Mouse (Mus musculus): Measurements from ENCODE around the gene Wbp1l. TPM values are rescaled to one million over a fixed set of nuclear protein-coding genes. Genes with fewer than 3 reads are reported as not detected.

The Wbp1l gene
- polyA plus RNA-seq, 1 experiment from 2014 or later: 31.5 TPM

DNA sequence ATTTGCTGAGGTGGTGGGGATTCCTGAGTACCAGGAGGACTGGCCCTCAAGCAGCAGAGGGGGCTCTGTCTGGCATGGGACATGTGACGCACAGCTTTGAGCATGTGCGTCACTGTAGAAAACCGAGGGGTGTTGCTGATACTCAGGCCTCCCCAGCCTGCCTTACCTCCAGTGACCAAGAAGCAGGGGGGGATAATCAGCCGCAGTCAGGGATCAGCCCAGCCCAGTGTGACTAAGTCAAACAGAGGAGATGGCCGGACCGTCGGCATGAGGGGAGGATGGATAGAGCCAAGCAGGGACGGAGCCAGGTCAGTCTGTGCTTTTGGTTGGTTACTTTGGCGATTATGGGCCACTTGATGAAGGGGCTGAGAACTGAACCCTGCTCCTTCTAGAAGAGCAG is 32.8 kb downstream of the Wbp1l start:
- DNase-seq (ENCODE audit: low spot score) (no peak), ATAC-seq (ENCODE audit: low FRiP score) (no peak)
- no peak overlapping the region for H3K27ac ChIP-seq (ENCODE audit: low read depth, low read length)
- H3K4me3 ChIP-seq (ENCODE audit: low read depth, low read length): no peak overlapping the region
- no peaks in the 10 kb centered on the region for H3K27me3 ChIP-seq (ENCODE audit: control insufficient read depth, insufficient read depth, low read length)
- no peaks in the 10 kb centered on the region for H3K9me3 ChIP-seq (ENCODE audit: control insufficient read depth, low read length)
- no peaks in the 10 kb centered on the region for H3K36me3 ChIP-seq (ENCODE audit: control insufficient read depth, insufficient read depth, low read length)
- 0 out of 2 replicates have a peak, but pooled peaks cover 2% of the 10 kb centered on the region for H3K4me1 ChIP-seq (replicated peaks; ENCODE audit: control insufficient read depth, insufficient read depth, low read length)
- 88% methylated on average over 9 of the region's 9 CpGs for WGBS
- no peak overlapping the region for H3K9ac ChIP-seq (ENCODE audit: low read depth, low read length)
- no peak overlapping the region for H3K4me2 ChIP-seq (replicated peaks; ENCODE audit: low read depth, low read length)

DNA sequence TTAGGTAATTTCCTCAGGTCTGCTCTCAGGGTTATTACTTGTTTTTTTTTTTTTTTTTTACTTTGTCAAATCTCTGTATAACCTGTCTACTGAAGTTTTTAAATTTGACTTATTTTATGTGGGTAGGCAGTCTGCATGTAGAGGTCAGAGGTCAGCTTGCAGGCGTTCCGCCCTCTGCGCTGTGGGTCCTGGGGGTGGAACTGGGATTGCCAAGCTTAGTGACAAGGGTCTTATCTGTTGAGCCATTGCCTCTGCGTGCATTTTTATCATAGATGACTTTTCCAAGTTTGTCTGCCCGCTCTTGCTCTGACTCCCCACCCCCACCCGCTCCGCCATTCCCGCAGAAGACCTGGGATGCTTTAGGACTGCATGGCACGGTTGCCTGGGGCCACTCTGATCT is 36.9 kb downstream of the Wbp1l start:
- DNase-seq (ENCODE audit: low spot score) (no peak), ATAC-seq (ENCODE audit: low FRiP score) (no peak)
- H3K9ac ChIP-seq (ENCODE audit: low read depth, low read length): no peak overlapping the region
- H3K4me2 ChIP-seq (replicated peaks; ENCODE audit: low read depth, low read length): no peak overlapping the region
- no peaks in the 10 kb centered on the region for H3K4me1 ChIP-seq (replicated peaks; ENCODE audit: control insufficient read depth, insufficient read depth, low read length)
- WGBS: 64% methylated on average over 9 of the region's 9 CpGs
- no peak overlapping the region for H3K27ac ChIP-seq (ENCODE audit: low read depth, low read length)
- H3K4me3 ChIP-seq (ENCODE audit: low read depth, low read length): no peak overlapping the region
- H3K9me3 ChIP-seq (ENCODE audit: control insufficient read depth, low read length): no peaks in the 10 kb centered on the region
- H3K36me3 ChIP-seq (ENCODE audit: control insufficient read depth, insufficient read depth, low read length): no peaks in the 10 kb centered on the region
- no peaks in the 10 kb centered on the region for H3K27me3 ChIP-seq (ENCODE audit: control insufficient read depth, insufficient read depth, low read length)

DNA sequence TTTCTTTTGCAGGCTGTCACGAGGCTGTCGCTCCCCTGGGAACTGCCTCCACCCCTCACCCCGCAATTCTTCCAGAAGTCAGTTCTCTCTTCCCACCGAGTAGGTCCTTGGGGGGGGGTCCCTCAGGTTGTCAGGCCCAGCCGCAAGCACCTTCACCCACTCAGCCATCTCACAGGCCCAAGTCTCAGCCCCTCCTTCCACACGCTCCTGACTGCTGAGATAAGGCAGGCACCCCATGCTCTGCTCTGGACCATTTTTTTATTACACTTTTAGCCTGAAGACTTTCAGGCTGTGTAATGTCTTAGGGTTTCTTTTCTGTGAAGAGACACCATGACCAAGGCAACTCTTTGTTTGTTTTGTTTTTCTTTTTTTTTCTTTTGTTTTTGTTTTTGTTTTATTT is 38.7 kb downstream of the Wbp1l start:
- Histone ChIP-seq H3K27me3 (ENCODE audit: control insufficient read depth, insufficient read depth, low read length) (no peaks in the 10 kb centered on the region), H3K9me3 (ENCODE audit: control insufficient read depth, low read length) (no peaks in the 10 kb centered on the region), H3K4me2 (replicated peaks; ENCODE audit: low read depth, low read length) (no peak overlapping the region), H3K27ac (ENCODE audit: low read depth, low read length) (no peak overlapping the region), H3K9ac (ENCODE audit: low read depth, low read length) (no peak overlapping the region), H3K36me3 (ENCODE audit: control insufficient read depth, insufficient read depth, low read length) (no peaks in the 10 kb centered on the region), H3K4me3 (ENCODE audit: low read depth, low read length) (no peak overlapping the region), H3K4me1 (replicated peaks; ENCODE audit: control insufficient read depth, insufficient read depth, low read length) (peaks cover 2% of the 10 kb centered on the region; the same call in 1 of the 2 replicates)
- 81% methylated on average over 6 of the region's 6 CpGs for WGBS
- ATAC-seq (ENCODE audit: low FRiP score) (no peak), DNase-seq (ENCODE audit: low spot score) (no peak)

DNA sequence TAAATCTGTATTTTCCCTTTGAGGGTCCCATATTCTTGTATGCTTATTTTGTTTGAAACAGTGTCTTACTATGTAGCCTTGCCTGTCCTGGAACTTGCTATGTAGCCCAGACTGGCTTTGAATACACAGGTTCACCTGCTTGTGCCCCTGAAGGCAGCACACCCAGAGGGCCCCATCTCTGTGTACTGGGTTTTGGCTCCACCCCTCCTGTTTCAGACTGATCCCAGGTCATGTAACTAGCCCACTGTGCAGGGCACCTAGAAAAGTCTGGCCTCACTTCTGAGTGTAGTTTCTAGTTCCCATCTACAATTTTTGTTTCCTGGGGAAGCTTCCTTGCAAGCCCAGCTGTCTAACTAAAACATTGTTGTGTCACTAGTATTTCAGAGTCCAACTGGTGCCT is 40.2 kb downstream of the Wbp1l start:
- peaks cover 2% of the 10 kb centered on the region; the same call in 1 of the 2 replicates for H3K4me1 ChIP-seq (replicated peaks; ENCODE audit: control insufficient read depth, insufficient read depth, low read length)
- H3K36me3 ChIP-seq (ENCODE audit: control insufficient read depth, insufficient read depth, low read length): no peaks in the 10 kb centered on the region

DNA sequence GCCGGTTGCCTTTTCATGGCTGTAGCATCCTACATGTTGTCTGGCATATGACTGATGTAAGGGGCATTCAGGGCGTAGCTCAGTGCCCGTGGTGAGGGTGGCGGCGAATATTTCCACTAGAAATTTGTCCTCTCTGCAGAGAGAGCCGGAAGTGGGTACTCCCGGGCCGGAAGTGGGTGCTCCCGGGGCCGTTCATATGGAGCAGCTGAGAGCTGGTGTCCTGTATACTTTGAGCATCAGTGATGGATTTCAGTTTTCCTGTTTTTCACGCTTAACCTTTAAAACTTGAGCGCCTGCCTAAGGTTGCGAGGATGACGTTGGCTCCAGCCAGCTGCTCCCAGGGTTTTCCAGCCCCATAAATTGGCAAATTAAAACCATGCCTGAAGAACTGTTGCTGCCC is 40.6 kb downstream of the Wbp1l start:
- no peak overlapping the region for H3K4me2 ChIP-seq (replicated peaks; ENCODE audit: low read depth, low read length)
- H3K4me1 ChIP-seq (replicated peaks; ENCODE audit: control insufficient read depth, insufficient read depth, low read length): peaks cover 4% of the 10 kb centered on the region; the same call in 1 of the 2 replicates
- 89% methylated on average over 14 of the region's 14 CpGs for WGBS
- H3K9me3 ChIP-seq (ENCODE audit: control insufficient read depth, low read length): no peaks in the 10 kb centered on the region
- DNase-seq (ENCODE audit: low spot score) (no peak), ATAC-seq (ENCODE audit: low FRiP score) (no peak)
- H3K4me3 ChIP-seq (ENCODE audit: low read depth, low read length): no peak overlapping the region
- no peak overlapping the region for H3K9ac ChIP-seq (ENCODE audit: low read depth, low read length)
- H3K27ac ChIP-seq (ENCODE audit: low read depth, low read length): no peak overlapping the region
- H3K27me3 ChIP-seq (ENCODE audit: control insufficient read depth, insufficient read depth, low read length): no peaks in the 10 kb centered on the region
- no peaks in the 10 kb centered on the region for H3K36me3 ChIP-seq (ENCODE audit: control insufficient read depth, insufficient read depth, low read length)

More for the DNA sequence above, 40.2 kb downstream of the Wbp1l start:
- ATAC-seq (ENCODE audit: low FRiP score) (no peak), DNase-seq (ENCODE audit: low spot score) (no peak)
- no peak overlapping the region for H3K4me3 ChIP-seq (ENCODE audit: low read depth, low read length)
- no peak overlapping the region for H3K9ac ChIP-seq (ENCODE audit: low read depth, low read length)
- no peaks in the 10 kb centered on the region for H3K27me3 ChIP-seq (ENCODE audit: control insufficient read depth, insufficient read depth, low read length)
- H3K9me3 ChIP-seq (ENCODE audit: control insufficient read depth, low read length): no peaks in the 10 kb centered on the region
- no peak overlapping the region for H3K4me2 ChIP-seq (replicated peaks; ENCODE audit: low read depth, low read length)
- H3K27ac ChIP-seq (ENCODE audit: low read depth, low read length): no peak overlapping the region

DNA sequence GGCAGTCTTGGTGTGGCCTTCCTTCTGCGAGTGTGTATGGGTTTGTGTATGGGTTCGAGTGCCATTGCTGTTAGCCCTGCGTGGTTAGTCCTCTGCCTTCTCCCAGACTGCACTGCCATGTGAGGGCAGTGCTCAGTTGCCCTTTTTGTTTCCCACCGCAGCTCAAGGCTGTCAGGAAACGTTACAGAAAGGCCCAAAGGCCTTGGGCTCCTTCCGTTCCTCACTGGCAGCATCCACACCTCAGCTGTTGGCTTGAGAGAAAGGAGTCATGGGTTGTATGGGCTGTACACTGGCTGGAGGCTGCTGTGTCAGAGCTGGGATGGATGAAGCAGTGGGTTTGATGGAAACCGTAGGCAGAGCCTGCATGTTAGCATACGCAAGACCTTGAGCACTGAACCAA is 41.9 kb downstream of the Wbp1l start:
- Histone ChIP-seq H3K9ac (ENCODE audit: low read depth, low read length) (no peak overlapping the region), H3K27ac (ENCODE audit: low read depth, low read length) (peak overlapping the region; percentile 13; the same call in 1 of the 2 replicates), H3K27me3 (ENCODE audit: control insufficient read depth, insufficient read depth, low read length) (no peaks in the 10 kb centered on the region), H3K36me3 (ENCODE audit: control insufficient read depth, insufficient read depth, low read length) (no peaks in the 10 kb centered on the region), H3K9me3 (ENCODE audit: control insufficient read depth, low read length) (no peaks in the 10 kb centered on the region), H3K4me1 (replicated peaks; ENCODE audit: control insufficient read depth, insufficient read depth, low read length) (peaks cover 9% of the 10 kb centered on the region; the same call in 1 of the 2 replicates), H3K4me3 (ENCODE audit: low read depth, low read length) (no peak overlapping the region), H3K4me2 (replicated peaks; ENCODE audit: low read depth, low read length) (no peak overlapping the region)
- WGBS: 91% methylated on average over 8 of the region's 8 CpGs
- ATAC-seq (ENCODE audit: low FRiP score) (no peak), DNase-seq (ENCODE audit: low spot score) (no peak)

DNA sequence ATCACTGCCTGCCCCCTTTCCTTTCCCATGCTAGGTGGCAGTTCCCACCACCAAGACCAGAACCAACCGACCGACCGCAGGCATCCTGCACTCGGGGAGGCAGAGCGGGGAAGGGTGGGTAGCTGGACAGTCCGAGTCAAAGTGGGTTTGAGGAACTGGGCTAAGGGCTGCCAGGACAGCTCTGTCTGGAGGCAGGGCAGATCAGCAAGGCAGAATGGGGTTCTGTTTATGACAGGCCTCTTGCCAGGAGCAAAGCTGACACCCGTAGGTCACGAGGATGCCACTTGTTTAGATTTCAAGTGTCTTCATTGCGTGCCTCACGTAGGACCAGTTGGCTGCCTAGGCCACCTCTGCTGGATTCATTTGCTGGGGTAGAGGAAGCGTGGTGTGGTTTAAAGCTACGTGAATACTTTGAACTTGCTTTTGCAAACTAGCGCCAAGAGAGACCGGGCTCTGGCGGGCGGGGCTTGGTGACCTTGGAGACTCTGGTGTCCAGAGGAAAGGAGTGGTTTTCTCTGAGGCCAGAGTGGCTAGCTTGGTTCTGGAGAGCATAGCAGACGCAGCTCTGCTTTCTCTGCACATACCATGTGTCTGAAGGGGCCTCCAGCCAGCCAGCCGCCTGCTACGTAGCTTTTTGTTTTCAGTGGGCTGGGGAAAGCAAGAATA is 42.7 kb downstream of the Wbp1l start:
- WGBS: 72% methylated on average over 19 of the region's 19 CpGs
- Histone ChIP-seq H3K9me3 (ENCODE audit: control insufficient read depth, low read length) (no peaks in the 10 kb centered on the region), H3K36me3 (ENCODE audit: control insufficient read depth, insufficient read depth, low read length) (no peaks in the 10 kb centered on the region), H3K4me1 (replicated peaks; ENCODE audit: control insufficient read depth, insufficient read depth, low read length) (peaks cover 9% of the 10 kb centered on the region; the same call in 1 of the 2 replicates), H3K27ac (ENCODE audit: low read depth, low read length) (0 out of 2 replicates have a peak overlapping the region, but pooled peaks have one; percentile 17), H3K4me3 (ENCODE audit: low read depth, low read length) (no peak overlapping the region), H3K27me3 (ENCODE audit: control insufficient read depth, insufficient read depth, low read length) (no peaks in the 10 kb centered on the region), H3K9ac (ENCODE audit: low read depth, low read length) (peak overlapping the region; percentile 24; the same call in 1 of the 2 replicates), H3K4me2 (replicated peaks; ENCODE audit: low read depth, low read length) (no peak overlapping the region)
- DNase-seq (ENCODE audit: low spot score): no peak
- no peak for ATAC-seq (ENCODE audit: low FRiP score)

DNA sequence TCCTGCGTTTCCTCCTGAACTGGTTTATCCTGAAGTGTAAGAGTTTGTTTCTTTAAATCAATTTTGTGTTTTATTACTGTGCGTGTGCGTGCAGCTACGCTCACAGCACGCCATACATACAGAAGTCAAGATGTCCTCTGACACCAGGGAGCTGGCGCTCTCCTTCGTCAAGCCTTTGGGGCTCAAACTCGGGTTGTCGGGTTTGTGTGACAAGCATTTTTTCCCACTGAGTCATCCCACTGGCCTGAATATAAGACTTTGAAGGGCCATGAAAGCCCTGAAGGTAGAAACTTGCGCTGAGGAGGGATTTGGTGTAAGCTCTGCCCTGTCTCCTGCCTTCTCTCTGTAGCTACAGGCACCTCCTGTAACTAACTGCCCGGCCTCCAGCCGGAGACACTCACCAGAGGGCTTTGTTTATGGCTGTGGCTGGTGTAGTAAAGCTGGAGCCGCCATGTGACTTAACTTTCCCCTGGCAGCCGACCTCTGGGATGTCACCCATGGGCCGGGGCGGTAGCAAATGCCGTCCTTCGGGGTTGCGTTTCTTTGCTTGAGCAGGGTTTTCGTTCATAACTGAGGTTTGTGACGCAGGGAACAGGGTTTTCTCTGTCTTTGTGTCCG is 43.4 kb downstream of the Wbp1l start:
- H3K9ac ChIP-seq (ENCODE audit: low read depth, low read length): 0 out of 2 replicates have a peak overlapping the region, but pooled peaks have one; percentile 24
- H3K4me2 ChIP-seq (replicated peaks; ENCODE audit: low read depth, low read length): no peak overlapping the region
- no peaks in the 10 kb centered on the region for H3K36me3 ChIP-seq (ENCODE audit: control insufficient read depth, insufficient read depth, low read length)
- ATAC-seq (ENCODE audit: low FRiP score) (no peak), DNase-seq (ENCODE audit: low spot score) (no peak)
- no peak overlapping the region for H3K4me3 ChIP-seq (ENCODE audit: low read depth, low read length)
- no peaks in the 10 kb centered on the region for H3K27me3 ChIP-seq (ENCODE audit: control insufficient read depth, insufficient read depth, low read length)
- H3K9me3 ChIP-seq (ENCODE audit: control insufficient read depth, low read length): no peaks in the 10 kb centered on the region
- H3K4me1 ChIP-seq (replicated peaks; ENCODE audit: control insufficient read depth, insufficient read depth, low read length): peaks cover 9% of the 10 kb centered on the region; the same call in 1 of the 2 replicates
- 0 out of 2 replicates have a peak overlapping the region, but pooled peaks have one; percentile 4 for H3K27ac ChIP-seq (ENCODE audit: low read depth, low read length)
- 77% methylated on average over 22 of the region's 22 CpGs for WGBS

DNA sequence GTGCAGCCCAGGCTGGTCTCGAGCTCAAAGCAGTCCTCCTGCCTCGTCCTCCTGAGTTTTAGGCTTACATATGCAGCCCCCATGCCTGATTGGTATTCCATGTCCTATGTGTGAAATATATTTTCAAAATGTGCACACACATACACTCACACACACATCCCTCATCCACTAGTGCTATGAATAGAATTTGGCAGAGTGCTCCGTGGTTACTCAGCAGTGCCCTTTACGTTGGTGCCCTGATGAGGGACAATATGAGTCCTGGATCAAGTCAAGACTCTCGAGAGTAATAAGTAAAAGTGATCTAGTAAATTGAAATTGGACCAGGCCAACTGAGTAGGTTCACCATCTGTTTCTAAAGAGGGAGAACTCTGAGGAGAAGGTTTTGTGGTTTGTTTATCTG is 44.4 kb downstream of the Wbp1l start:
- ATAC-seq (ENCODE audit: low FRiP score) (no peak), DNase-seq (ENCODE audit: low spot score) (no peak)
- Histone ChIP-seq H3K4me1 (replicated peaks; ENCODE audit: control insufficient read depth, insufficient read depth, low read length) (peaks cover 9% of the 10 kb centered on the region; the same call in 1 of the 2 replicates), H3K9me3 (ENCODE audit: control insufficient read depth, low read length) (no peaks in the 10 kb centered on the region), H3K36me3 (ENCODE audit: control insufficient read depth, insufficient read depth, low read length) (no peaks in the 10 kb centered on the region), H3K9ac (ENCODE audit: low read depth, low read length) (no peak overlapping the region), H3K27ac (ENCODE audit: low read depth, low read length) (no peak overlapping the region), H3K27me3 (ENCODE audit: control insufficient read depth, insufficient read depth, low read length) (no peaks in the 10 kb centered on the region), H3K4me2 (replicated peaks; ENCODE audit: low read depth, low read length) (no peak overlapping the region), H3K4me3 (ENCODE audit: low read depth, low read length) (no peak overlapping the region)
- WGBS: 84% methylated on average over 5 of the region's 5 CpGs
